ENCODE assay signal across 22 mouse cellular contexts in the genomic region with DNA sequence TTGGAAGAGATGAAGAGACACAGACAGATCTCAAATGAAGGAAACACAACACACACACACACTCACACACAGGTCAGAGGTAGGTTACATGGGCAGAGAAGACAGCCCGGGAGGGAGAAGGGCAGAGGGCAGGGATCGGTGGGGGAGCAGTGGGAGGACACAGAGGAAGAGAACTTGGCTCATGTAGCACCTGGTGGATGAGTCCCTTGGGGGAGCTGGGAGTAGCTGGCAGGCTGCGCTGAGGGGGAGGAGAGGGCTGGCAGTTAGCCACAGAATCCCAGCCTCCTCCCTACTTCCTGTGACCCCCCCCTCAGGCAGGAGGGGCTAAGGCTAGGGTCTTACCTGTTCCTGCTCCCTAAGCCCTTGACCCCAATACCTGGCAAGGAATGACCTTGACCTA. TPM values are rescaled to one million over a fixed set of nuclear protein-coding genes. Genes with fewer than 3 reads are reported as not detected.
DNase-seq lines count a peak whose midpoint lies in the region; ATAC-seq lines count a peak whose summit lies in the region.
"Had no signal": no experiment of that assay in that cellular context is flagged by ENCODE, and none has a peak within 500 bp of the region (broad histone marks: within the 10 kb centered on the region; RNA-seq: fewer than 3 reads in every experiment).

A gene (minus strand): TSS at position 300 of the 400 bp plus-strand sequence.

- H3K36me3 ChIP-seq in kidney, embryonic 16.5 days (ENCODE audit: insufficient read depth, low read length), result no peaks in the 10 kb centered on the region
- no peaks in the 10 kb centered on the region for H3K36me3 ChIP-seq in midbrain, embryonic 11.5 days (ENCODE audit: control insufficient read depth, insufficient read depth, low read length)
- H3K36me3 ChIP-seq: neural tube, embryonic 13.5 days had no signal

- 0 out of 2 replicates have a peak, but pooled peaks cover 2% of the 10 kb centered on the region for H3K4me1 ChIP-seq in kidney, embryonic 16.5 days (ENCODE audit: insufficient read depth, low read length)
- H3K4me1 ChIP-seq in midbrain, embryonic 11.5 days (ENCODE audit: control insufficient read depth, insufficient read depth, low read length), result no peaks in the 10 kb centered on the region
- H3K4me1 ChIP-seq: neural tube, embryonic 13.5 days had no signal

- 4% methylated on average over 2 of the region's 3 CpGs for WGBS in kidney, embryonic 16.5 days
- 76% methylated on average over 3 of the region's 3 CpGs for WGBS in midbrain, embryonic 11.5 days

- peak; percentile 46; the same call in 1 of the 2 replicates for ATAC-seq in kidney, embryonic 16.5 days (ENCODE audit: low FRiP score, low TSS enrichment)
- no peak for ATAC-seq in midbrain, embryonic 11.5 days (ENCODE audit: low FRiP score)

- no peaks in the 10 kb centered on the region for H3K9me3 ChIP-seq in kidney, embryonic 16.5 days (ENCODE audit: low read length)
- H3K9me3 ChIP-seq in midbrain, embryonic 11.5 days (ENCODE audit: control insufficient read depth, low read length), result no peaks in the 10 kb centered on the region
- H3K9me3 ChIP-seq: neural tube, embryonic 13.5 days had no signal

- H3K4me2 ChIP-seq in kidney, embryonic 16.5 days (replicated peaks; ENCODE audit: low read depth, low read length), result no peak within 1 kb of the TSS
- H3K4me2 ChIP-seq in midbrain, embryonic 11.5 days, result no peak within 1 kb of the TSS
- H3K4me2 ChIP-seq: hindbrain, embryonic 14.5 days; liver, embryonic 11.5 days; neural tube, embryonic 13.5 days had no signal

- no peak within 1 kb of the TSS for H3K9ac ChIP-seq in kidney, embryonic 16.5 days (replicated peaks; ENCODE audit: low read length)
- H3K9ac ChIP-seq in midbrain, embryonic 11.5 days (ENCODE audit: low read length), result no peak within 1 kb of the TSS
- H3K9ac ChIP-seq: hindbrain, embryonic 14.5 days; neural tube, embryonic 13.5 days had no signal

- H3K27ac ChIP-seq in kidney, embryonic 16.5 days (ENCODE audit: low read length), result no peak within 1 kb of the TSS
- H3K27ac ChIP-seq in midbrain, embryonic 11.5 days (ENCODE audit: low read depth, low read length), result no peak within 1 kb of the TSS
- H3K27ac ChIP-seq: hindbrain, embryonic 14.5 days; neural tube, embryonic 13.5 days; stomach, postnatal 0 days had no signal

- DNase-seq in adrenal gland, postnatal 14 days, result peak; percentile 58
- DNase-seq in adrenal gland, adult 8-10 months, result no peak
- no peak for DNase-seq in kidney, adult 18-20 months
- DNase-seq in adrenal gland, postnatal 25 days, result peak; percentile 15
- peak; percentile 54 to 57 for DNase-seq in kidney, postnatal 36 days
- no peak for DNase-seq in midbrain, embryonic 11.5 days (ENCODE audit: low spot score, missing footprints)
- DNase-seq in layer of hippocampus, postnatal 10 days (ENCODE audit: low spot score in 2 of 2), result no peak
- DNase-seq: cerebellum, postnatal 14 days; gastrocnemius, postnatal 10 days; layer of hippocampus, postnatal 36 days; left cerebral cortex, postnatal 4 days; lung, postnatal 14 days; spleen, adult 18-20 months; thymus, postnatal 4 days had no signal

- H3K4me3 ChIP-seq in kidney, embryonic 16.5 days (ENCODE audit: low read length), result no peak within 1 kb of the TSS
- no peak within 1 kb of the TSS for H3K4me3 ChIP-seq in midbrain, embryonic 11.5 days (ENCODE audit: low read depth, low read length)
- H3K4me3 ChIP-seq: neural tube, embryonic 13.5 days had no signal

- H3K27me3 ChIP-seq in kidney, embryonic 16.5 days (ENCODE audit: insufficient read depth, low read length), result no peaks in the 10 kb centered on the region
- no peaks in the 10 kb centered on the region for H3K27me3 ChIP-seq in midbrain, embryonic 11.5 days (ENCODE audit: control insufficient read depth, insufficient read depth, low read length)
- H3K27me3 ChIP-seq: neural tube, embryonic 13.5 days had no signal

RNA-seq across cellular contexts. Expression of the gene that starts here (rescaled TPM):
- not detected in 2 replicates for total RNA-seq in adrenal gland, postnatal 14 days (2021)
- total RNA-seq in adrenal gland, adult 8-10 months (2022), result not detected
- 0.06 TPM in 1 of 2 replicates, not detected in the other for polyA plus RNA-seq in kidney, embryonic 16.5 days (2015; fragmentation: Nextera tagmentation; extraction: Ambion mirVana)
- not detected in 2 replicates for total RNA-seq in adrenal gland, postnatal 25 days (2021)
- polyA plus RNA-seq in midbrain, embryonic 11.5 days (2014; fragmentation: Nextera tagmentation; extraction: Ambion mirVana), result not detected in 2 replicates
- total RNA-seq in layer of hippocampus, postnatal 10 days (2021), result not detected
- total RNA-seq: gastrocnemius, postnatal 10 days; layer of hippocampus, postnatal 36 days; left cerebral cortex, postnatal 4 days; monocyte, adult 5-6 weeks had no signal
- polyA plus RNA-seq: embryonic facial prominence, embryonic 11.5 days; heart, embryonic 16.5 days; hindbrain, embryonic 14.5 days; liver, embryonic 11.5 days; neural tube, embryonic 13.5 days; stomach, postnatal 0 days had no signal

Comparison
In these comparisons a context has a peak if more than half of its experiments do, and no peak if none do; other contexts are left out.
1. DNase-seq: peak in kidney, postnatal 36 days (2 of 2); none in adrenal gland, adult 8-10 months (single experiment), kidney, adult 18-20 months (single experiment), midbrain, embryonic 11.5 days (single experiment) and layer of hippocampus, postnatal 10 days (0 of 2).
2. Peak in DNase-seq in adrenal gland, postnatal 14 days; RNA of the gene not detected or under 1 TPM.
3. Peak in ATAC-seq in kidney, embryonic 16.5 days; RNA of the gene not detected or under 1 TPM.
4. Peak in DNase-seq in adrenal gland, postnatal 25 days; RNA of the gene not detected or under 1 TPM.